Mouse (Mus musculus) kidney, adult 2 months (tissue): Measurements from ENCODE around the gene D330045A20Rik.

Experiments used
- CTCF ChIP-seq: fragments of 200-500 bp; conservative IDR thresholded peaks from 2 replicates; pipeline ENCODE4 v1.5.1; 2011; ENCODE audit warnings: low read depth, mild to moderate bottlenecking, control low read depth, low read length, moderate library complexity, mixed read lengths; ENCODE audit not compliant: insufficient read depth, insufficient read length
- POLR2A ChIP-seq: fragments of 200-500 bp; IDR thresholded peaks from one replicate; pipeline ENCODE4 v1.6.1; 2011; ENCODE audit warnings: low read depth, low read length, control low read depth

DNA sequence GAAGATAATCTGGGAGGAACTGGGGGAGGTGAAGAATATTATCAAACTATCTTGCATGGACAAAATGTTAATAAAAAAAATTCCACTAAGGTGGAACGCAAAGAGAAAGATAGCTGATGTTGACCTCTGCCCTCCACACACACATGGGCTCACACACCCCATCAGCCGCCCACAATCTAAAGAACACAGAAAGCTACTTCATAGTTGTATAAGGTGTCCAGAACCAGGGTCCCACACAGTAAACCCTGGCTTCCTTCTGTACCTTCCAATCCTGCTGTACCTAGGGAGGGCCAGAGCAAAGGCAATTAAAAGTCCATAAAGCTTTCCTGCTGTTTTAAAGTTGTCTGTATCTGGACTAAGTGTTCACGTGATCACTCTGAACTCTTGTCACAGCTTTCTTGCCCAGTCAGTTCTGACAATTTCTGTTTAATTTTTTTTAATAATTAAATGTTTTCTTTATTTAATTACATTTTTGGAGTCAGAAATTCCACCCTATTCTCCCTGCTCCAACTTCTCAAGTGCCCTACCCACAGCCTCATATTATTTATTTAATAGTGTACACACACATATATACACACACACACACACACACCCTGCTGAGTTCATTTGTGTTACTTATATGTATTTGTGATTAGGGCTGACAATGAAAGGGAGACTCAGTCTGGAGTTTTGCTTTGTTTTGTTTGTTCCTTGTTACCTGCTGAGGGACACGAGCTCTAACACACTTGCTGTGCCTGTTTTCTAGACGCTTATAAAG lies 57.7 kb downstream of the D330045A20Rik start:
- TF ChIP-seq CTCF (no peak), POLR2A (no peak)
